Mouse (Mus musculus): ENCODE results near the gene Pno1.
A peak's percentile ranks its signal among the peaks of the same experiment; 100 is the strongest.
"Not testable (repeated sequence)": the region's sequence is repeated elsewhere in the genome, so short reads cannot be mapped to it uniquely, and the experiment has no call there.

Gene Pno1

GRCm38 (mm10) chr11:17211258-17212140 is at the start of gene Pno1:
TSS of gene Pno1 (minus strand) at chr11:17211568.
- DNase-seq (ENCODE audit: low spot score in 2 of 2): peak; percentile 94 to 96

GRCm38 (mm10) chr11:17257861-17258260 is 46.5 kb upstream of the Pno1 start:
- peak in 1 of 2 experiments; percentile 12 for DNase-seq (ENCODE audit: low spot score in 2 of 2)

- peak; percentile 92 to 95 for DNase-seq (ENCODE audit: low spot score in 2 of 2)
These were observed 46.1 kb upstream of the Pno1 start, which contains the start of gene C1d for GRCm38 (mm10) chr11:17257443-17257842. TSS of gene C1d (plus strand) at chr11:17257579.

GRCm38 (mm10) chr11:17256813-17257365 is 45.5 kb upstream of the Pno1 start:
- DNase-seq (ENCODE audit: low spot score in 2 of 2): peak in 1 of 2 experiments; percentile 13

- no peak for DNase-seq (ENCODE audit: low spot score in 2 of 2)
These were observed 37.3 kb upstream of the Pno1 start for GRCm38 (mm10) chr11:17248715-17249114.

GRCm38 (mm10) chr11:17238598-17238997 is 27.2 kb upstream of the Pno1 start:
- DNase-seq (ENCODE audit: low spot score in 2 of 2): not testable (repeated sequence)

- no peak for DNase-seq (ENCODE audit: low spot score in 2 of 2)
These were observed 25.2 kb upstream of the Pno1 start for GRCm38 (mm10) chr11:17236449-17237037.

GRCm38 (mm10) chr11:17232792-17233191 is 21.4 kb upstream of the Pno1 start:
- DNase-seq (ENCODE audit: low spot score in 2 of 2): no peak

GRCm38 (mm10) chr11:17221126-17221525 is 9.8 kb upstream of the Pno1 start:
- no peak for DNase-seq (ENCODE audit: low spot score in 2 of 2)

GRCm38 (mm10) chr11:17215475-17215874 is 4.1 kb upstream of the Pno1 start:
- DNase-seq (ENCODE audit: low spot score in 2 of 2): no peak

- no peak for DNase-seq (ENCODE audit: low spot score in 2 of 2)
These were observed 1.6 kb upstream of the Pno1 start for GRCm38 (mm10) chr11:17212903-17213509.

GRCm38 (mm10) chr11:17212141-17212495 is 750 bp upstream of the Pno1 start:
- DNase-seq (ENCODE audit: low spot score in 2 of 2): no peak

- no peak for DNase-seq (ENCODE audit: low spot score in 2 of 2)
These were observed 8.9 kb downstream of the Pno1 start for GRCm38 (mm10) chr11:17202481-17202880.

GRCm38 (mm10) chr11:17200936-17201335 is 10.4 kb downstream of the Pno1 start:
- no peak for DNase-seq (ENCODE audit: low spot score in 2 of 2)

GRCm38 (mm10) chr11:17199840-17200501 is 11.4 kb downstream of the Pno1 start:
- no peak for DNase-seq (ENCODE audit: low spot score in 2 of 2)

- DNase-seq (ENCODE audit: low spot score in 2 of 2): no peak
These were observed 12.2 kb downstream of the Pno1 start for GRCm38 (mm10) chr11:17199170-17199569.

GRCm38 (mm10) chr11:17192151-17192844 is 19.1 kb downstream of the Pno1 start:
- no peak for DNase-seq (ENCODE audit: low spot score in 2 of 2)

GRCm38 (mm10) chr11:17188786-17189185 is 22.6 kb downstream of the Pno1 start:
- DNase-seq (ENCODE audit: low spot score in 2 of 2): no peak

GRCm38 (mm10) chr11:17187649-17188048 is 23.7 kb downstream of the Pno1 start:
- DNase-seq (ENCODE audit: low spot score in 2 of 2): no peak

GRCm38 (mm10) chr11:17183165-17183564 is 28.2 kb downstream of the Pno1 start:
- no peak for DNase-seq (ENCODE audit: low spot score in 2 of 2)

GRCm38 (mm10) chr11:17181807-17182206 is 29.6 kb downstream of the Pno1 start, which contains the start of gene Wdr92:
TSS of gene Wdr92 (plus strand) at chr11:17182107.
- DNase-seq (ENCODE audit: low spot score in 2 of 2): no peak

Measured in frontal cortex, postnatal 14 days (tissue).